Mouse (Mus musculus) embryonic facial prominence, embryonic 11.5 days (tissue): ENCODE measurements around the gene Prss47. TPM values are rescaled to one million over a fixed set of nuclear protein-coding genes. Genes with fewer than 3 reads are reported as not detected.

ENCODE experiments used
- ATAC-seq: fragments of 200-750 bp; cut with Nextera tagmentation; replicated peaks from 2 replicates; pipeline ENCODE4 v1.8.0; 2017; ENCODE audit warnings: low read depth; ENCODE audit not compliant: insufficient number of reproducible peaks, low FRiP score, low TSS enrichment
- DNase-seq: peaks from one replicate; pipeline ENCODE4 v3.0.0-alpha.2; 2015; ENCODE audit warnings: low spot score
- H3K27ac ChIP-seq: fragments of 300-500 bp; sonication (generic); replicated peaks from 2 replicates; pipeline ENCODE4 v1.5.1; 2014; ENCODE audit warnings: mild to moderate bottlenecking, low read depth, low read length, control low read depth
- H3K27me3 ChIP-seq: fragments of 300-500 bp; sonication (generic); 2 replicates; pipeline ENCODE4 v1.6.1; 2014; ENCODE audit warnings: mild to moderate bottlenecking, low read length, moderate library complexity, mixed read lengths; ENCODE audit not compliant: control insufficient read depth, insufficient read depth
- H3K36me3 ChIP-seq: fragments of 300-500 bp; sonication (generic); replicated peaks from 2 replicates; pipeline ENCODE4 v1.6.1; 2014; ENCODE audit warnings: low read depth, mild to moderate bottlenecking, low read length, moderate library complexity, mixed read lengths; ENCODE audit not compliant: control insufficient read depth, insufficient read depth
- H3K4me1 ChIP-seq: fragments of 300-500 bp; sonication (generic); 2 replicates; pipeline ENCODE4 v1.6.1; 2014; ENCODE audit warnings: low read length, mixed read lengths; ENCODE audit not compliant: control insufficient read depth, insufficient read depth
- H3K4me2 ChIP-seq: fragments of 300-500 bp; sonication (generic); 2 replicates; pipeline ENCODE4 v1.6.1; 2014; ENCODE audit warnings: low read depth, mild to moderate bottlenecking, control low read depth, low read length, moderate library complexity
- H3K4me3 ChIP-seq: fragments of 300-500 bp; sonication (generic); 2 replicates; pipeline ENCODE4 v1.5.1; 2014; ENCODE audit warnings: low read depth, low read length, control low read depth
- H3K9ac ChIP-seq: fragments of 300-500 bp; sonication (generic); replicated peaks from 2 replicates; pipeline ENCODE4 v1.6.1; 2014; ENCODE audit warnings: mild to moderate bottlenecking, control low read depth, low read length
- H3K9me3 ChIP-seq: fragments of 300-500 bp; sonication (generic); replicated peaks from 2 replicates; pipeline ENCODE4 v1.6.1; 2016; ENCODE audit warnings: mild to moderate bottlenecking, low read length, inconsistent platforms, mixed read lengths; ENCODE audit not compliant: control insufficient read depth
- WGBS: fragments of 180-500 bp; shearing (Covaris S2); extraction: QIAGEN DNeasy Blood & Tissue Kit; methylation state at CpG from one replicate; pipeline ENCODE4 v1.1.7; 2014; 5-methylcytosine and 5-hydroxymethylcytosine counted together
- polyA plus RNA-seq: library from polyadenylated mRNA; unstranded; fragments of >200 nt; fragmentation: Nextera tagmentation; extraction: Ambion mirVana; gene quantifications from 2 replicates; pipeline ENCODE4 v1.2.1, GENCODE M21; 2014

The Prss47 gene
- polyA plus RNA-seq, 1 experiment from 2014 or later = not detected

GRCm38 (mm10) chr13:65011052-65011738, 41.4 kb downstream of the Prss47 start:
- ATAC-seq (no peak), DNase-seq (no peak)
- no peaks in the 10 kb centered on the region for H3K9me3 ChIP-seq
- no peaks in the 10 kb centered on the region for H3K4me1 ChIP-seq
- 70% methylated on average over 4 of the region's 4 CpGs for WGBS
- no peak overlapping the region for H3K9ac ChIP-seq
- no peaks in the 10 kb centered on the region for H3K27me3 ChIP-seq
- H3K27ac ChIP-seq = no peak overlapping the region
- H3K4me3 ChIP-seq = no peak overlapping the region
- no peaks in the 10 kb centered on the region for H3K36me3 ChIP-seq
- no peak overlapping the region for H3K4me2 ChIP-seq

DNA sequence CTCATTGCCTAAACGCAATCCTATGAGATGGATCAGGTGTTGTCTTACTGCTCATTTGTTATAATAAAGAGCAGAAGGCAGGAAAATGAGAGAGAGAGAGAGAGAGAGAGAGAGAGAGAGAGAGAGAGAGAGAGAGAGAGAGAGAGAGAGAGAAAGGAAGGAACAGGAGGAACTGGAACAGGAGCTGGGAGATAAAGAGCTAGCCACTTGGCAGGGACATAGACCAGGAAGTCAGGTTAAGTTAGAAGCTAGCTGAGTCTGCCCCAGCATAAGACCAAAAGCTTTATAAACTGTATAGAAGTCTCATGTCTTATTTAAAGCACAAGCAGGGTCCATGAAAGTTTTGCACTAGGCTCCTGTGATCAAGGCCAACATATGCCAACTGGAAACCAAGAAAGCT, 44.6 kb downstream of the Prss47 start:
- H3K36me3 ChIP-seq = no peaks in the 10 kb centered on the region
- 79% methylated on average over 1 of the region's 1 CpGs for WGBS
- no peaks in the 10 kb centered on the region for H3K27me3 ChIP-seq
- no peak overlapping the region for H3K4me2 ChIP-seq
- H3K27ac ChIP-seq = no peak overlapping the region
- DNase-seq (no peak), ATAC-seq (no peak)
- no peaks in the 10 kb centered on the region for H3K4me1 ChIP-seq
- no peak overlapping the region for H3K9ac ChIP-seq
- no peak overlapping the region for H3K4me3 ChIP-seq
- no peaks in the 10 kb centered on the region for H3K9me3 ChIP-seq

DNA sequence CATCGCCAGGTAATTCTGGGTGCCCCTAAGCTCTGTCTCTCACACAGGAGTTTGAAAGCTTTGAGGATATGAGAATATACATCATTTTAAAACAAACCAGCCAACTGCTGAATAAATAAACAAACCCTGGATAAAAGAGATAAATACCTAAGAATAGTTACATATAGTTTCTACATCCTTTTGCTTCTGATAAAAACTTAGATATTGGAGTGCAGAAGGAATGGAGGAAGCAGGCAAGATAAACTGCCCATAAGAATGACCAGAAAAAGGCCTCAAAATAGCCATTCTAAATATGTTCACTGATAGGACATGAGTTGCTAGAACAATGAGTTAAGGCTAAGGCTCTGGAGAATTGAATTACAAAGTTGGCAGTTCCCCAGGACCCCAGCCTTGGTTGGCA, 45.8 kb downstream of the Prss47 start:
- Histone ChIP-seq H3K27me3 (no peaks in the 10 kb centered on the region), H3K36me3 (no peaks in the 10 kb centered on the region), H3K4me3 (no peak overlapping the region), H3K4me2 (no peak overlapping the region), H3K9ac (no peak overlapping the region), H3K27ac (no peak overlapping the region), H3K4me1 (no peaks in the 10 kb centered on the region), H3K9me3 (no peaks in the 10 kb centered on the region)
- 80% methylated on average over 1 of the region's 1 CpGs for WGBS
- ATAC-seq = no peak
- DNase-seq = no peak

DNA sequence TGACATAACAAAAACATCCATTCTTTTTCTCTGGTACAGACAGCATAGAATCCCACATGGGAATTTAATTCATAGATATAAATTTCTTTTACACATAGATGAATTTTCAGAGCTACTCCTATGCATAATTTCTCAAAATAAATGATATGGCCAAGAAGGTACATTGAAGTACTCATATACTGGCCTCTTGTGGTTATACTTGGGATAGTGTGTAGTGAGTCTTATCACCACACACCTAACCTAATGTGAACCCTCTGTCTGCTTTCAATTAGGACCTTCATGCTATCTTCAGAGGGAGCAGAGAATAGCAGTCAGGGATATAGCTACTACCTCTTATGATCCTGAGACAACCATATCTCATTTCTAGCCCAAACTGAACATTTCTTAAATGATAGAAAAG, 47.1 kb downstream of the Prss47 start:
- Histone ChIP-seq H3K36me3 (no peaks in the 10 kb centered on the region), H3K4me2 (no peak overlapping the region), H3K27ac (no peak overlapping the region), H3K4me1 (no peaks in the 10 kb centered on the region), H3K9ac (no peak overlapping the region), H3K4me3 (no peak overlapping the region), H3K27me3 (no peaks in the 10 kb centered on the region), H3K9me3 (no peaks in the 10 kb centered on the region)
- ATAC-seq (no peak), DNase-seq (no peak)

Other genes with a start within 250 kb of the Prss47 start
- not detected in 2 replicates for gene Cntnap3, start 148.8 kb downstream of the Prss47 start, polyA plus RNA-seq
- gene Spata31, start 135.4 kb downstream of the Prss47 start, polyA plus RNA-seq = not detected in 2 replicates
- not detected in 2 replicates for gene Spata31d1c, start 19.7 kb downstream of the Prss47 start, polyA plus RNA-seq
- 52.8 and 56.1 TPM in 2 replicates for gene Mfsd14b, start 60.2 kb upstream of the Prss47 start, polyA plus RNA-seq
- gene Olfr465-ps1, start 85.3 kb upstream of the Prss47 start, polyA plus RNA-seq = not detected in 2 replicates
- gene Olfr466, start 97.5 kb upstream of the Prss47 start, polyA plus RNA-seq = not detected in 2 replicates
- gene Nlrp4f, start 153.2 kb upstream of the Prss47 start, polyA plus RNA-seq = 0.28 TPM in 1 of 2 replicates, not detected in the other
- gene Gm10775, start 206.8 kb upstream of the Prss47 start, polyA plus RNA-seq = not detected in 2 replicates
- gene Zfp369, start 226.1 kb upstream of the Prss47 start, polyA plus RNA-seq = 17.1 and 19.3 TPM in 2 replicates